Mouse (Mus musculus) urinary bladder, postnatal 25 days (tissue): ENCODE data around the gene Slc29a1.

ENCODE experiments used
- DNase-seq: peaks from one replicate; pipeline ENCODE4 v3.0.0; 2022; ENCODE audit warnings: low spot score

Gene Slc29a1

DNA sequence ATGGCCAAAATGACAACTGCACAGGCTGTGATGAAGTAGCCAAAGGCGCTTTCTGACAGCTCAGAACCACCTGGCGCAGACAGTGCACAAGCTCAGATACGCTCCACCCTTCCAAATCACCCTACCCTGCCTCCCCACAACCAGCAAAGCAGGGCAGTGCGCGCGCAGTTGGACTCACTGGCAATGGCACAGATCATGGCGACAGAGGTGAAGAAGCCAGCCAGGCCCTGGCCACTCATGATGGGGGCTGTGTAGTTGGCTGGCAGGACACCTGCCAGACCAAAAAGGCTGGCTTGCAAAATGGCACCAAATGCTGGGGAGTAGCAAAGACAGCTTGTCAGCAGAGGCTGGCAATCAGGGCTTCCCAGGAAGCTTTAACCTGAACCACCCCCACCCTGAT, 10.2 kb downstream of the Slc29a1 start:
- DNase-seq, result no peak

DNA sequence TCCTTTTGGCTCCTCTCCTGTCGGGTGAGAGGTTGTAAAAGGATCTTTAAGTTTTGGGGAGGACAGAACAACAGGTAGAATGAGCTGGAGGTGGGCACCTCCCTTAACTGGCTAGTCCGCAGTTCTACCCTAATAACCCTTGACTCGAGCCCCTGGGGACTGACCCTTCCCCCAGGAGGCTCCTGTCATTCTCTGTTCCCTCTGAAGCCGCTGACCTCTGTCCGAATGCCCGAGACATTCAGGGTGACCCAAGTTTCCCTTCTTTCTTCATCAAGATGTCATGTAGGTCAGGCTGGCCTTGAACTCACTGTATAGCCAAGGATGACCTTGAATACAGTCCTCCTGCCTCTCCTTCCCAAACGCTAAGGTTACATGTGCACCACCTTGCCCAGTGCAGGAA, 11.0 kb downstream of the Slc29a1 start:
- no peak for DNase-seq

DNA sequence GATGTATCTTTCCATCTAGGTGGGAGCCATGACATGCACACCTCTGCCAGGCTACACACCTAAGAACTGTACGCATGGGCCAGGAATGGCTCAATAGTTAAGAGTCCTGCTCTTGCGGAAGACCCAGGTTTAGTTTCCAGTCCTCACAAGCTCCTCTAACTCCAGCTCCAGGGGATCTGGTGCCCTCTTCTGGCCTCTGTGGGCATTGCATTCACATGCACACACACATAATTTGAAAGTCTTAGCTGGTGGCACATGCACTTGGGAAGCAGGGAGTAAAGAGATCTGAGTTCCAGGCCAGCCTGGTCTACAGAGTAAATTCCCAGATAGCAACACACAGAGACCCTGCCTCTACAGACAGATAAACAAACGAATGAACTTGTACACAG, 13.0 kb downstream of the Slc29a1 start:
- DNase-seq, result no peak

DNA sequence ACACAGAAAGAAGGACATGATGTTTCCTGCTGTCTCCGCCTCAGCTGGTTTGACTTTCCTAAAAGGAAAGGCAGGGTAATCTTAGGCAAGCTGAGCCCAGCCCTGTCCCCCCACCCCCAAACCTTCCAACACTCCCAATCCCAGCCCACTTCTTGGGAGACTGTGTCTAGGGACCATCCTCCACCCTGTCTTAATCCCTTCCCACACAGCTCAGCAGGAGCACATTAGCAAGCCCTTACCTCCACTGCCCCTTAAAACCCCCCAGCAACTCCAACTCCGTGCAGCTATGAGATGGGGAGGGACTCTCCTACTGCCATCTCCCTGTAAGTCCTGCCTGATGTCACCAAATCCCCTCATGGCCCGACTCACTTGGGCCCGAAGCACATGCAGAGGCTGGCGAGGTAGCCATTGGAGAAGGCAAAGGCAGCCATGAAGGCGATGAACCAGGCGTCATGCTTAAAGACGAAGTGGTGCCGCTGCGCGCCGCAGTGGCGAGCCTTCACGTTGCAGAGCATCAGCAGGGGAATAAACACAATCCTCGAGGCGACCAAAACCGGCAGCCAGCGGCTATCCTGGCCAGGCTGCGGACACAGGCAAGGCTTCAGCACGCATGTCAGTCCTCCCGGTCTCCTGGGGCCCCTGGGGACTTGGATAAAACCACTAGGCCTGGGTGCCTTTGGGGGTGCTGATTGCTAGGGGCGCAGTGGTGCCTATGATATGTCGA, 13.5 kb downstream of the Slc29a1 start:
- no peak for DNase-seq

DNA sequence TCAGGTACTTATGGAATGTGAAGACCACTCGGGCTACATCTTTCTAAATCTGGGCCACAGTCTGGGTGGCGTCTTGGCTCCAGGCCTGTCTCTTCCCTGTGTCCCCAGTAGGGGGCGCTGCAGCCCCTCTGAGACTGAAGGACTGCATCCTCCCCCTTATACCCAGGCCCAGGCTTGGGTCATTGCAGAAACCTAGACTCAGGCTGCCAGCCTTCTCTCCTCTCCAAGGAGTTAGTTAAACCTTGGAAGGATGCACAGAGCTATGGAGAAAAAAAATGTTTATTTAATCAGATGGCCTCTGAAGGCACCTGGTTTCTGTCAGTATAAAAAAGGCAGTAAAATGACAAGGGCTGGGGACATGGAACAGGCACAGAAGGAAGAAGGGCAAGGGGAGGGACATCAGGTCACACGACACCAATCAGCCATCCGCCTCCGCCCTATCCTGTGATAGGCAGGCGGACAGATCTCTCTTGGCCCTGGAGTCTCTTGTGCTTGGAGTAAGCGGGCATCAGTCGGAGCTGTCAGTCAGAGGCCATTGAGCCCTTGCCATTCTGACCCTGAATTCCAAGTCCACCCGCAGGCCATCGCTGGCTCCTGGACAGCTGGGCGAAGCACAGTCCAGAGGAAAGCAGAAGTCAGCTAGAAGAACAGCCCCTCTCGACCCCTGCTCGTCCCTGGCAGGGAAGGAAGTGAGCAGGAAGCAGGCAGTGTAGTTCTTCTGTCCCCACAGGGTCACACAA, 14.3 kb downstream of the Slc29a1 start:
- peak; percentile 68 for DNase-seq

DNA sequence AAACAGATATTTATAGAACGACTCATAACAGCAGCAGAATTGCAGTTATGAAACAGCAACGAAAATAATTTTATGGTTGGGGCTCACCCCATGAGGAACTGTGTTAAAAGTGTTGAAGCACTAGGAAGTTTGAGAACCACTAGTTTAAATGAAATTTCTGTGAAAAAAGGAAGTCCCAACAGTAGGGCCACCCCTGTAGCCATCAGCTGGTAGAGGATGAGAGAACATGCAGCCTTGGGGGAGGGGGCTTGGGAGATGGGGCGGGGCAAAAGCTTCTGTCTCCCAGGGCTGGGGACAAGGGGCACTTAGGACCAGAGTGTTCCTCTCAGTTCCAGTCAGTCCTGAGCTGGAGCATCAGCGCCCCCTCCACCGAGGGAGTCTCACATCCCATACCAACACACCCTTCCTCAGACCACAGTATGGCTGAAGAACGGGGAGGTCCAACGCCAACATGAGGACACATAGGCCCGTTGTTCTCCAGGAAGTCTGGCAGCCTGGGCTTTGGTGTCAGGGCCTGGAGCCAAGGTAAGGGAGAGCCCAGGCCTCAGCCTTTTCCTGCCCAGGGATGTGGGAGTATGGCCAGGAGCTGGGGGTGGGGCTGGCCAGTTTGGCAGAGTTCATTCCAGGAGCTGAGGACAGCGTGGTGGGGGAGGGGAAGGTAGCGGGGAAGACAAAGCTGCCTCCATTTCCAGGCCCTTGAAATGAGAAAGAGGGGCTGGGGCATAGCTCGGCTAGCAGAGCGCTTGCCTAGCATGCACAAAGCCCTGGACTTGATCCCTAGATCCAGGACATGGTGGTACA, 15.1 kb downstream of the Slc29a1 start:
- peak; percentile 61 for DNase-seq

DNA sequence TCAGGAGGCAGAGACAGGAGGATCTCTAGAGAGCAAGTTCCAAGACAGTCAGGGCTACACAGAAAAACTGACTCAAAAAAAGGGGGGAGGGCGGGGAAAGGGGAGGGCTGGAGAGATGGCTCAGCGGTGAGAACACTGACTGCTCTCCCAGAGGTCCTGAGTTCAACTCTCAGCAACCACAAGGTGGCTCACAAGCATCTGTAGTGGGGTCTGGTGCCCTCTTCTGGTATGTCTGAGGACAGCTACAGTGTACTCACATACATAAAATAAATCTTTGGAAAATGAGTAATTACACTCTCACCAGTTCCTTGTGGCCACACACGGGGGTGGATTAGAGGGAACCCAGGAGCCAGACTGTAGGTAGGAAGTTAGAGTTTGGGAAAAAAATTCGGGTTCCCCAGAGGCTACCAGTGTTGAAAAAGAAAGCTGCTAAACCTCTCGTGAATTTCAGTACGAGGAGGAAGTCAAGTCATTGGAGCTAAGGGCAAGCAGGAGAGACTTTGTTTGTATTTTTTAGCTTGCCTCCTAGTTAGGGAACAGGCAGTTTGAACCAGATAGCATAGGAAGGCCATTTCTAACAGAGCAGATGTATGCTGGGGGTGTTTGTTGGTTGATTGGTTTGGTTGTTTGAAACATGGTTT, 16.6 kb downstream of the Slc29a1 start:
- no peak for DNase-seq

DNA sequence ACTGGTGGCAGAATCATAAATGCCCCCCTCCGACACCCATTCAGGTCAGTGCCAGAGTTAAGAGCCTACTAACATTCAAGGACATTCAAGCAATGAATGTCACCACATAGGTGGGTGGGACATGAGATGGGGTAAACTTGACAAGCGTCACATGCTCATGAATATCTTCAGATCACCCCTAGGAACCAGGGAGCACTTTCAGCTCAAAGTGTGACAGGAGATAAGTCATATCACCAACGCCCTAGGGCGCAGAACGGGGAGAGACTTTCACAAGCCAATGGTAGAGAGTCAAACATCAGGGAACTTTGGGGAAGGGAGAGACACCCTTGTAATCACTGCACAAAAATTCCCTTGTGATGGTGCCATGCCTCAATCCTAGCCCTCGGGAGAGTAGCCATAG, 17.2 kb downstream of the Slc29a1 start:
- DNase-seq, result no peak

DNA sequence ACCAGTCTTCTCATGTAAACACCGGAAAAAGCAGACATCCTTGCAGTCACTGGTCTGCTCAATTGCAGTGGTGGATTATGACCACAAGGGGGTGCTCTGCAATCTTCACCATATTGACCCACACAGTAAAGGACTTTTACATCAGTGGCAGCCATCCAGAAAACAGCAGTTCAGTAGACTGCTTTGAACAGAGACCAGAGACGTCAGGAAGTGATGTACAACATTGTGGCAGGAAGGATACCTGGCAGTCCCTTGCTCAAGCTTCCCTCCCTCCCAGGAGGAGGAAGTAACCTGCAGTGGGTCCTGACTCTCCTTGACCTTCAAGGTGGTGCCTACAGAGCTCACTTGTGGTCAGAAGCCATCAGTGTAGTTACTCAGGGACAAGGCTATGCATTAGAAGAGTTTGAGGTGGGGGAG, 17.8 kb downstream of the Slc29a1 start:
- peak; percentile 57 for DNase-seq

DNA sequence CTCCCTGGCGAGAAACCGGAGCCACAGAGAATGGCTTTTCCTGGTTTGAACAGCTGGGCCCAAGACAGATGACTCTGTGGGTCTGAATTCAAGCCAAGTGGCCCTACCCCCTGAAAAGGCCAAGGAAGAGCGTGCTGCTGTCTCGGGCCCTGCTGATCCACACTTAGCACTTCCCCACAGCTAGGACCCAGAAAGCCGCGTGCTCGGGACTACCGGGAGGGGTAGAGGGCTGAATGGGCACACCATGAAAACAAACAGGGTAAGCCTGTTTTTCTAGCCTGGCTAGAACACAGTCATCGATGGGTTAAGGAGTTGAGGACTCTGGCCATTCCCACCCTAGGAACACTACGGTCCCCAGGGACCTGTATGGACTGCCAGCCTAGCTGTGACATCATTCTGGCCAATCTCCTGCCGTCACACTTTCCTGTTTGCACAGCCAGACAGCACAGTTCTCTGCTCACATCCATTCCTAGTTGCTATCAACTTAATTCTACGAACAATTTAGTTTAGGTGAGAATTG, 18.4 kb downstream of the Slc29a1 start:
- DNase-seq, result no peak

DNA sequence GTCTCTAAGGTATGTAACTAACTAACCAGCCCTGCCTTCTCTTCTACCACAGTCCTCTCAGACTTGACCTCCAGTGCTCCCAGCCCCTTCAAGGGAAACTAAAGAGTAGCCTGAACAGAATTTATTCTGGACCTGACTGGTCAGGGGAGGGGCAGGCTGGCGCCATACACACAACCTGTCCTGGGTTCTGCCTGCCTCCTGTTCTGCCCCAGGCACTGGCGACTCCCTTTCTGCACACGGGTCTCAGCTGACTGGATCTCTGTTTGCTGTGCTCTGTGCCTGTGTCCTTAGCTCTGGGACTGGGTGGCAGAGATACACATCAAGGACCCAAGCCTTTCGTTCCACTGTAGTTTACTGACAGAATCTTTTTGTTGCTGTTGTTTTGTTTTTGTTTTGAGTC, 19.9 kb downstream of the Slc29a1 start:
- DNase-seq, result no peak

DNA sequence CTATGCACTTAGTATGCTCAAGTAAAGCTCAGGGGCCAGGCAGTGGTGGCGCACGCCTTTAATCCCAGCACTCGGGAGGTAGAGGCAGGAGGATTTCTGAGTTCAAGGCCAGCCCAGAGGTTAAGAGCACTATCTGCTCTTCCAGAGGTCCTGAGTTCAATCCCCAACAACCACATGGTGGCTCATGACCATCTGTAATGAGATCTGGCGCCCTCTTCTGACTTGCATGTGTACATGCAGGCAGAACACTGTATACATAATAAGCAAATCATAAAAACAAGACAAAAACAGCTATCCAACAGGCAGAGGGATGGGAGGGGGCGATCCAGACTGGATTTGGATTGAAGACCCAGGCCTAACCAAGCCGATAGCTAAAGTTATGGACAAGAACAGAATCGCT, 20.6 kb downstream of the Slc29a1 start:
- DNase-seq, result no peak

DNA sequence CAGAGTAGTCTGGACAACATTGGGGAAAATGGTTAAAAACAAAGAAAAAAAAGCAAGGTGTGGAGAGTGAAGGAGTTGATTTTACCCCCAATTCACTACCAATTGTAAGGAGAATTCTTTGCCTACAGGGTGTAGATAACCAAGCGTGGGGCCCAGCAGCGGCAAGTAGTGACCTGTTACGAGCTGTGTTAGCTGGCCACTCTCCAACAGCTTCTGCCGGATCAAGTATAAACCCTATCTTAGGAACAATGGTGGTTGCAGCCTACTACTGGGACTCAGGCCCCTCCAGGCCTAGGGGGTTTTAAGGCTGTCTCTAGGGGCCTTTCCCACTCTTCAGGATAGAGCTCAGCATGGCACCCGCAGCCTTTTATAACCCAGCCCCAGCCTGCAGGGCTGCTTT, 21.2 kb downstream of the Slc29a1 start:
- peak; percentile 50 for DNase-seq

DNA sequence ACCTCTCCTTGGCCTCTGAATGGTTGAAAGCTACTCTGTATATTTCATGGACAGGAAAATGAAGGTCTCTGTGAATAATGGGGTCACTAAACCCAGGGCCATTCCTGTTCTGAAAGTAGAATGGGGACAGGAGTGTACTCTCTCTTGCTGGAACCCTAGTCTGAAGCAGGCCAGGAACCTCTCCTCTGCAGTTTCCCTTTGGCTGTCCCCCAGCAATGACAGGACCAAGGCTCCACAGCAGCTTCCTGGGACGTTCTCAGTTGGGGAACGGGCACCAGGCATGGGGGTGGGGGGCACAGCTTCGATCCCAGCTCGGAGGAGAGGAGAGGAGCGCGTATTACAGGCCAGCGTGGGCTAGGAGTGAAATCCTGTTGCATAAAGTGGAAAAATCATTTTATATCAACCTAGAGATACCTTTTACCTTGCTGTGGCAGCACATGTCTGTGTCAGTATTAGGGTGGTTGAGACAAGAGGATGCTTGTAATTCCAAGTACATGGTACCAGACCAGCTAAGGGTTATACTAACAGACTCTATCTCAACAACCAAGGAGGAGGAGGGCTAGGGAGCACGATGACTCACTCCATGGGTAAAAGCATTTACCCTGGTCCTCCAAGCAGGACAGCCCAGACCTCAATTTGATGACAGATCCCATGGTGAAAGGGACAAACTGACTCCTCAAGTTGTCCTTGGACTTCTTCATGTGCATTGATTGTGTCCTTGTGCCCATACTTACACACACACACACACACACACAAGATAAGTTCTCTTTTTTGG, 24.1 kb downstream of the Slc29a1 start:
- DNase-seq, result no peak

DNA sequence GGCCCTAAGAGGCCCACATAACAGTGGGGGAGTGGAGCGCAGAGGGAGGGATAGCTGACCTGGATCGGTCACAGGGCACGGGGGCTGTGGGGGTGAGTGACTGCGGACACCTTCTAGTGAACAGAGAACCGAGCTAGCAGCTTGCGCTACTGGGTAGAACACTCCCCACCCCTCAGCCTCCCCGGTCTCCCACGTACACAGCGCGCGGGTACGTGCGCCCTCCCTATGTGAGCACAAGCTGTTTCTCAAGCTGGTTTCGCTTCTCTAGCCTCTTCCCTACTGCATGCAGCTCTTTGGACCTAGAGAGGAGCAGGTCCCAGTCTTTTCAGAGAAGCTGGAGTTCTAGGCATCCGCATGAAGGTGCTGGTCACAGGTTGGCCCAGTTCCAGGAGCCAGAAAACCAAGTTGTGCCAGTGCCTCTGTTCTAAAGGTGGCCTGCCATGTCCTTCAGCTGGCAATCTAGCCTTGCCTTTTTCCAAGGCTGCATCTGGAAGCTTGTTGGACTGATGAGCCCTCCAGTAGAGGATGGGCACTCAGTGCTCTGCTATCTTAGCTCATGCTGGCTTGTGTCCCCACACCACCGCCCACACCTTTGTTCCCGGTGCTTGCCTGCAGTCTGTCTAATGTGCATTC, 25.2 kb downstream of the Slc29a1 start:
- DNase-seq, result peak; percentile 55

DNA sequence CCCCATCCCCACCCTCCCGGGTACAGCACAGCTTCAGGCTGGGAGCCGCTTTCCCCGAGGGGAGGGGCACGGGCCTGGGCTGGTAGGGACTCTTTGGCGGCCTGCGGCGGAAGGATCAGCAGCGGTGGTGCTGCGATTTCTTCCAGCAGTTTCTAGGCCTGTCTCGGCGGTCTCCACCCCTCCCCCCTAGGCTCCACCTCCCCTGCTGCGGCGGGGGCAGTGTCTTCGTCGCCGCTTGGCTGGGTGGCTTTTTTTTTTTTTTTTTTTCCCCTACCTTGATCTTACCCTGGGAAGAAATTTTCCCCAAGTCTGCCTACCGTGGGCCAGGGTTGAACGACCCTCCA, 25.7 kb downstream of the Slc29a1 start:
- peak; percentile 96 for DNase-seq

DNA sequence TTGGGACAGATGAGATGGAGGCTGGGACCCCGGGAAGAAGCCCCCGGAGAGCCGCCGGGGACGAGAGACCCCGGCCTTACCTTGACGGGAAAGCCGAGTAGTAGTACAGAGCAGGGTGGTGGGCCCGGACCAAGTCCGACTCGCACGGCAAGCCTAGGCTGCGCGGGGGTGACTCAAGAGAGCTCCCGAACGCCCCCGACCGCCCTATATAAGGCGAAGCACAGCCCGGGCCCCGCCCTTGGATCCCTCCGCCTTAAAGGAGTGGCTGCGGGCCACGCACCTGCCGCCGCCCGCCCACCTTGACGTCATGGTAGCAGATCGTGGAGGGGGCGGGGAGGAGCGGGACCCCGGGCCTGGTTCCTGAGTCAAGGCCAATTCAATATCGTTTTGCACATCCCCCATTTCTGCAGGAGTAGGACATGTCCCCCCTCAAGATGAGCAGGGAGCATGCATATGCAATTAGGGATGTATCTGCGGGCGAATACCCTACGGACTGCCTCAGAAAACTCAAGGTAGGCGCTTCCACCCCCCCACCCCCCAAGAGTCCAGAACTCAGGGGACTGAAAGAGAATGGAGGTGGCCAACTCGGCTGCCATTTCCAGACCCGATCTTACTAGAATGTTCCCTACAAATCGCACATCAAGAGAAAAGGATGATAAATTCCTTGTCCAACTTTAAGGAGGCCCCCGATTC, 26.2 kb downstream of the Slc29a1 start, which contains the start of gene Hsp90ab1:
TSS of gene Hsp90ab1 (minus strand) at position 185 of the 693 bp plus-strand sequence.
- DNase-seq, result peak; percentile 100

DNA sequence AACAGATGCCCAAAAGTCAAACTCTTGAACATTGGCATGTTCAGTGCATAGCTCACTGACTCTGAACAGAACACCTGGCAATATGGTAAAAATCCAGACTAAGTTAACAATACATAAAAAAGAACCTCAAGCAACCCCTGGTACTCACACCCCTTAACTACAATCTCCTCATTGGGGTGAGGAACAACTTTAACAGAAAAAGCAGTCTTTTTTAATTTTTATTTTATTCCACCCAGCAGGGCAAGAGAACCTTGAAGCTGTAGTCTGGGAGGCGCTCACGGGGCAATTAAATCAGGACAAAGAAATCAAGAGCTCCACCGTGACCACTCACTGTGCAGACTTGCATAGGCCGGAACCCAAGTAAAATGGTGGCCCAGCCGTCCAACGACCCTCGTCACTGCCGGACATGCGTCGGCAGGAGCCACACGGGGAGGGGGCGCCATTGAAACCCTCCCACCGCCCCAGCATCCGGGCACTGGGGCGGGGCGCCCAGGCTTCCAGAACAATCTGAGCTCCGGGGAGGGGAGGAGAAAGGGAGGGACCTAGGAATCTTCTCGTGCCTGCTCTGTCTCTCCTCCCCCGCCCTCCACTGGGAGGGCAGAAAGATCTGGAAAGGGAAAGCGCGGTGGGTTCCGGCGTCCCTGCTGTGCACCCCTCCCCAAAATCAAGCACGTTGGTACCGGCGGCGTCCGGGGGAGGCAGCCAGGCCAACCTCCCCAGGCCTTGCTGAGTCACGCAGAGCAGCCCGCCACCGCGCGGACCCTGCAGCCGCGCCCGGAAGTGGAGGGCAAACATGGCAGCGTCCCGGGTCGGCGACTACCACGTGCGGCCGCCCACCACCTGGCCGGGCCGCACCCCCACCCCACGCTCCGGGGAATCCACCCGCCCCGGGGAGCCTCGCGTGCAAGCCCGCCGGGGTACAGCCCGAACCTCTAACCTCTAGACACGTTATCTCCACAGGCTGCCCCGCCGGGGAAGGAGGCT, 27.0 kb downstream of the Slc29a1 start:
- peak; percentile 54 for DNase-seq

DNA sequence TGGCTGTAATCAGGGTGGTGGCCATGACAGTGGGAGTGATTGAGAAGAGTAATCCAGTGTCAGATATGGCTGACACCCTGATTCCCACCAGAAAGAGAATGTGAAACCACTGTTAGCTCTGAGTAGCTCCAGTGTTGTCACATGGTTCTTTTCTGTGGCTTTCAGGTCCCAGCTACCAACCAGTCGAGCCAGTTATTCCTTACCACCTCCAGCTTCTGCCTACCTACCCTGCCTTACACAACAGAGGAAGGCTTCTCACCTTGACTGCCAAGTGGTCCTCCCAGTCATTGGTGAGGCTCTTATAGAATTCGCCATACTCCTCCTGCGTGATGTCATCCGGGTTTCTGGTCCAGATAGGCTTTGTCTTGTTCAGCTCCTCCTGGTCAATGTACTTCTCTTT, 29.4 kb downstream of the Slc29a1 start:
- no peak for DNase-seq
